Mouse (Mus musculus): Measurements from ENCODE around the gene Tm7sf2.

Gene Tm7sf2

DNA sequence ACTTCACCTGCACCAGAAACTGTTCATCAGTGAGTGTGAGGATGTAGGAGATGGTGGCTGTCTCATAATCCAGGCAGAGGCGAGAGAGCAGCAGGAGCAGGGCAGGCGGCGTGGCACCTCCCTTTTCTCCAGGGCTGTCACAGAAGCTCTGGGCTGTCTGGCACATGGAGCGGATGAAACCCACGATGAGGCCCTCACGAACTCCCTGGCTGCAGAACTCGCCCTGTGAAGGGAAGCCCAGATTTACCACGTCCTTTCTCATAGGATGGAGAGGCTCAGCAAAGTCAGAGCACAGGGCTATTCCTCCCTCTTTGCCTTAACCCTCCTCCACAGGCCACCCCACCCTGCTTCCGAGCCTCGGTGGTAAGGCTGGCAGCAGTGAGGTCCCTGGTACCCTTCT, 1.7 kb upstream of the Tm7sf2 start:
- DNase-seq (ENCODE audit: low spot score in 2 of 2) = no peak

GRCm38 (mm10) chr19:6068951-6069350, 778 bp upstream of the Tm7sf2 start:
- DNase-seq (ENCODE audit: low spot score in 2 of 2) = no peak

DNA sequence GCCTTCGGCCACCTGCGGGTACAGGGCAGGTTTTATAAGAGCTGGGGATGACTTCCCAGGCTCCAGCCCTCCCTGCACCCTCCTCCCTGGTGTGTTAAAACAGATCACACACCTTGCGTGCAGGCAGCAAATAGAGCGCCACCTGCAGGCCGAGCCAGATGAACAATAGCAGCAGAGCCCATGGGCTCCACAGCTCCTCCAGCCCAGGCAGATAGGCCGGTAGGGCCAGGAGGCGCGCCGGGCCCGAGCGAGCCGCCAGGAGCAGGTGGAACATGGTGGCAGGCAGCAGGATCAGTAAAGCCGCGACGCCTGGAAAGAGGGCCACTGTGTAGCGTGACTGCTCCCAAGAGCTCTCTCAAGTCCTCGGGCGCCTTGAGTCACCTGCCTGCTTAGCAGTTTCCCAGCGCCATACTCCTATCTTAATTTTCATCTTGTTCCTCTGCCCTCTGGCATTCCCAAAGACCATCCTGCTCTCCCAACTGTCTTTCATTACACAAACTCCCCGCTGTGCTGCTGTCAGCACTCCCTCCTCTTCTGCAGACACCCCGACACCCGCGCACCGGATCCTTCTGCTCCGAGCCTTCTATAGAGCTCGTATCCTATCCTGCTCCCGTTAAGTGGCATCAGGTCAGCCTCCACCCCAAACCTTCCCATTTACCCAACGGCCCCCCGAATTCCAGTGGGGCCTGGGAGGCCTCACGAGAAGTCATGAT, 1.0 kb downstream of the Tm7sf2 start:
- peak; percentile 77 to 84 for DNase-seq (ENCODE audit: low spot score in 2 of 2)

DNA sequence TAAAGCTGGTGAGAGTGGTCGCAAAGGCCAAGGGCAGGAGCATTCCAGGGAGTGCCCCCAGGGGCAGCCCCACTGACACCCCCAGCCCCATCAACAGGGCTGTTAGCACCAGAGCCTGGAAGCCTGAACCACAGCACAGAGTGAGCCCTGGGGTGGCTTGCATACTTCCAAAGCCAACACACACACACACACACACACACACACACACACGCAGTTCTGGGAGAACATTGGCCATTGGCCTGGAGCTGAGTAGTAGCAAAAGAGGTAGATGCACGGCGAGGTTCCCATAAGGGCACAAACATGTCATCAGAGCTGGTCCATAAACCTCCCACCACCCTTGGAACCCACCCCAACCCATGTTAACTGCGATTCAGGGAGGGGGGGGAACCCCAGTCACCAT, 1.6 kb downstream of the Tm7sf2 start:
- DNase-seq (ENCODE audit: low spot score in 2 of 2) = no peak

- DNase-seq (ENCODE audit: low spot score in 2 of 2) = no peak
These were observed 5.1 kb downstream of the Tm7sf2 start for GRCm38 (mm10) chr19:6063081-6063480.

DNA sequence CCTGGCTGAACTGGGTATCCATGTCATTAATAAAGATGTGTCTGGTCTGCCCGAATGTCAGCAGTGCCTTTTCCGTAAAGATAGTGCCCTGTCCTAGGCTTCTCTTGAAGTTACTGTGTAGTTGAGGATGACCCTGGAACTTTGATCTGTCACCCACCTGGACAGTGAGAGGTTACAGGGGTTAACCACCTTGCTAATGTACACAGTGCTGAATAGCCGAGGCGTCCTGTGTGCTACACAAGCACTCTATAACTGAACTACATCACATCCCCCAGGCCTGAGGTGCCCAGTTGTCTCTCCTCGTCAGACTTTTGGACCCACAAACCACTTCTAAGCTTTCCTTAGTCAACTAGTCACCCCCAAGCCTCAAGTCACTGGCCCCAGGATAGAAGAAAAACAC, 5.8 kb downstream of the Tm7sf2 start:
- DNase-seq (ENCODE audit: low spot score in 2 of 2) = no peak

- peak; percentile 79 for DNase-seq (ENCODE audit: low spot score in 2 of 2)
These were observed 6.4 kb downstream of the Tm7sf2 start for GRCm38 (mm10) chr19:6061641-6062302.

DNA sequence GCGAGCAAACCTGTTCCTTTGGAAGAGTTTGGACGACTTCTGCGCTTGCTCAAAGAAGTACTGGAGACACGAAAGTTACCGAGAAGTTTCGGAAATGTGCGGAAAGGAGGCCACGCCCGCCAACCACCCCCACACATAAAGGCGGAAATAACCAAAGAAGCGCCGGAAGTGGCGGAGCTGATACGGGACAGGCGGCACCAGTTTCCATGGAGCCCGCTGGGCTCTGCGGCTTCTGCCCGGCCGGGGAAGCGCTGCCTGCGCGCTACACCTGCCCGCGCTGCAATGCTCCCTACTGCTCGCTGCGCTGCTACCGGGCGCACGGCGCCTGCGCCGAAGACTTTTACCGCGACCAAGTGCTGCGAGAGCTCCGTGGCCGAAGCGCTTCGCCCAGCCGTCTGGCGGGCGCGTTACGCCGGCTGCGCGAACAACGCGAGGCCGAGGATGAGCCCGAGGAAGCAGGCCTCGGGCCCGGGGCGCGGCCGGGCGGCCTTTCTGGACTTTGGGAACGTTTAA, 7.1 kb downstream of the Tm7sf2 start, which contains the start of gene Znhit2:
TSS of gene Znhit2 (plus strand) at position 172 of the 513 bp plus-strand sequence.
- peak; percentile 94 to 96 for DNase-seq (ENCODE audit: low spot score in 2 of 2)

DNA sequence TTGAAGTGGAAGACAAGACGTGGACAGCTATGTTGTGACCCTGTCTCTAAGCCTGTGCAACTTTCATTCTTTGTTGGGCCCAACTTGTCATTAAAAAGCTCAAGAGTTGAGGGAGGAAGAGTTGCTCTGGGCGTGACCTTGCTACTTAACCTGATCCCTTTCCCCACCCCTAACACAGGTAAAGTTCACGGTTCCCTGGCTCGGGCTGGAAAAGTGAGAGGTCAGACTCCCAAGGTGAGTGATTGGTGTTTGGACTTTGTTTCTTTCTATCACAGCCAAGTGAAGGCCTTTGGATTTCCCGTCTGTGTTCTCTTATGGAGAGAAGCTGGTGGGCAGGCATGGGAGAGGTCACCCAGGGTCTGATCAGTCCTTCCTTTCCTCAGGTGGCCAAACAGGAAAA, 9.2 kb downstream of the Tm7sf2 start:
- no peak for DNase-seq (ENCODE audit: low spot score in 2 of 2)

- no peak for DNase-seq (ENCODE audit: low spot score in 2 of 2)
These were observed 9.7 kb downstream of the Tm7sf2 start for GRCm38 (mm10) chr19:6058513-6058912.

DNA sequence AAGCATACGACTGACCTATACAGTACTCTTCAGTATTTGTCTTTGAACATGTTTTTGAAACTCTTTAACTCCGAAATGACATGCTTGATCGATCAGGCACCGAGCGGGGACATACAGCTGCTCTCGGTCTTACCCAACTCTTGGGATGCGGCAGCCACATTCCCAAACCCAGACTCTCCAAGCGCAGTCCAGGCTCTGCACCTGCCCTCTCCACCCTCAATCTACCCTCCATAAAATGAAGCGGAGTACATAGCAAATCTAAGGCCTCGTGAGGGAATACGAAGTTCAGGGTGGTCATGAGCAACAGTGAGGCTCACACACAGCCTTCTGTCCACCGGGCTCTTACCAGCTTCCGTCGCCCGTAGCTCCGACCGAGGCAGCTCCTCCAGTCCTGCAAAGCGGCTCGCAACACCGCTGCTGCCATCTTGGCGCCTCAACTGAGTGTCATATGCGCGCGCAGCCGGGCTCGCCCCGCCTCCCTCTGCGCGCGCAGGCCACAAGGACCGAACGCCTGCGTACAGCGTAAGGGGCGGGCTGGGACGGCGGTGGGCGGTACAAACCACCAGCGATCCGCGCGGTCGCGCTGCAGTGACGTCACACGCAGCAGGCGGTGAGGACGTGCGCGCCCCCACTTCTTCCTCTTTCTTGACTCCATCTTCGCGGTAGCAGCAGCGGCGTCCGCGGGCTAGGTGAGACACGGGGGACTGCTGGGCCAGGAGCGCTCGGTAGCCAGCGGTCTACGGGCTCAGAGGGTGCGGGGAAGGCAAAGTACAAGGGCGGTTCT, 10.7 kb downstream of the Tm7sf2 start, which contains the start of the genes Mrpl49 and Fau:
TSS of gene Mrpl49 (minus strand) at position 473 of the 784 bp plus-strand sequence.
TSS of gene Fau (plus strand) at position 532 of the 784 bp plus-strand sequence.
- peak; percentile 98 to 99 for DNase-seq (ENCODE audit: low spot score in 2 of 2)

GRCm38 (mm10) chr19:6056696-6057095, 11.5 kb downstream of the Tm7sf2 start:
- no peak for DNase-seq (ENCODE audit: low spot score in 2 of 2)

DNA sequence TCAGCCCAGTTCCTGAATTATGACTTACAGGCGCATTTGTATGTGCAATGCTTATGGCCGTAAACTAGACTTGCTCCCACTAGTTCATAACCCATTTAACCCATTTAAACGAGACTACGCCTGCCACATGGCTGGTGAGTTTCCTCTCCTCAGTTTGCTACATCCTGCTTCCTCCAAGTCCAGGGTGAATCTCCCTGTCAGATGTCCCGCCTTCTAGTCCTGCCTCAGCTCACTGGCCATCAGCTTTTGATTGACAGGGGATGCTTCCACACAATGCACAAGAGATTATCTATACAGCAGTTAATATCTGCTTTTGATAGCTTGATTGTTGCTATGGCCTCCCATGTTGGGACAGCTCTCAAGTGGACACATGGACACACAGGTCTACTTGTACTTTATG, 13.9 kb downstream of the Tm7sf2 start:
- DNase-seq (ENCODE audit: low spot score in 2 of 2) = no peak

GRCm38 (mm10) chr19:6052516-6052915, 15.7 kb downstream of the Tm7sf2 start:
- no peak for DNase-seq (ENCODE audit: low spot score in 2 of 2)

- peak; percentile 83 to 86 for DNase-seq (ENCODE audit: low spot score in 2 of 2)
These were observed 19.3 kb downstream of the Tm7sf2 start for GRCm38 (mm10) chr19:6048681-6049410.

- DNase-seq (ENCODE audit: low spot score in 2 of 2) = no peak
These were observed 20.3 kb downstream of the Tm7sf2 start for GRCm38 (mm10) chr19:6047899-6048166.

DNA sequence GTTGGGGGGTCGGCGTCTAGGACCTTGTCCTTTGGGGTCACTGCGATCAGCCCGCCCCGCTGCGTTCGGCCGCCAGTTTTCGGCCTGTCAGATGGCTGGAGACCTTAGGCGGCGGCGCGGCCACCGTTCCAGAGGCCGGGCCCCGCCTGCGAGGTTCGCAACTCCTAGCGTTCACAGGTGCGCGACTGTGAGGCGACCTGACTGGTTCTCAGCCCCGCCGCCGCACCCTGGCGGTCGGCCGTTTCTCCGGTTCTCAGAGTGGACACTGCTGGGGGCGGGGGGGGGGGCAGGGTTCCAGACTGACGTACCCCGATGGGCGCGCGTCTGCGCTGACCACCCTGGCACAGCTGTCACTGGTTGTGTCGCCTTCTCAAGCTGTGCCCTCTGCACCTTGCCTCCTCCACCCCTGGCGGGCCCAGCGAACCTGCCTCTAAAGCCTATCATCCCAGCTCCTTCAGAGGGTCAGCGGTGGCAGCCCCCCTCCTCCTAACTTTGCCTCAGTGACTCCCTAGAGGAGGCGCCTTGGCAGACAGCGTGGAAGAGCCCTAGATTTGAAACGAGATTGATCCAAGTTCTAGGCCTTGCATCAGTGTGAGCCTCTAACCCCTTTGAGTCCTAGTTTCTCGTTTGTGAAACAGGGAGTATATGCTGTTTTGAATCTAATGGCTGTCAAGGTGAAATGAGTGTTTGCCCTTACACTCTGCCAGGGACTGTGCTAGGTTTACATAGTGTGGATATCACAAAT, 20.8 kb downstream of the Tm7sf2 start:
- DNase-seq (ENCODE audit: low spot score in 2 of 2) = no peak

DNA sequence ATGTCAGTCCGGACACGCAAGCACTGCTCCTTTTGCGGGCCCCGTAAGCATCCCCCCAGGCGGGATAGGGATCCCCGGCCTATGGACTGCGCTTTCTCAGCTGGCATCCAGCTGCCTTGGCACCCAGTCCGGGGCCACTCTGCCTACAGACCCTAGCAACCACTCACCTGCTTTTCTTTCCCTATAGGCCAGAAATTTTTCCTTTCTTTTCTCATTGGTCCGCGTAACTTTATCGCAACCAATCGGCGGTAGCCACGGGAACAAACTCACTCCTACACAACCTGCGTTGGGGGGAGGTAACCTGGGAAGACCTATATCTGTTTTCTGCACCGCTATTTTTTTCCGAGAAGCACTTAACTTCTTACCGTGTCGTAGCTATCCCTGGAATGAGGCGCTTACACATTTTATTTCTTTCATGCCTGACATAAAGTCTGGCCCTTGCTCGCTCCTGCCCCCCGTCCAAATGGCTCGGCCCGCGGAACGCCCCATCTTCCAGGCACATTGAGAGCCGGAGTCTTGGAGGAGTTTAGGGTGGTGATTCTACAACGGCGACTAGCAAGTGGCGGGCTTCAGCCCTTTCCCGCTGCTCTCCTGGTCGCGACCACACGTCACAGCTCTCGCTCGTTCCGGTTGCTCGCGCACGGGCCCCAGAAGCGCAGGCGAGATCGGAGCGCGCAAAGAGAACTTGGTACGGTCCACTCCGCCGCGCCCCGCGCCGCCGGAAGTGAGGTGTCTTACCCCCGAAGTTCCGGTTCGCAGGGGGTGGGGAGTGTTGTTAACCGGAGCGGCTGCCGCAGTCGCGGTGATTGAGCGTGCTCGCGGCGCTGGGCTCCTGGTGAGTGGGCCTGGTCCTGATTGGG, 21.6 kb downstream of the Tm7sf2 start, which contains the start of gene Syvn1:
TSS of gene Syvn1 (plus strand) at position 283 of the 860 bp plus-strand sequence.
- DNase-seq (ENCODE audit: low spot score in 2 of 2) = peak; percentile 92 to 94

DNA sequence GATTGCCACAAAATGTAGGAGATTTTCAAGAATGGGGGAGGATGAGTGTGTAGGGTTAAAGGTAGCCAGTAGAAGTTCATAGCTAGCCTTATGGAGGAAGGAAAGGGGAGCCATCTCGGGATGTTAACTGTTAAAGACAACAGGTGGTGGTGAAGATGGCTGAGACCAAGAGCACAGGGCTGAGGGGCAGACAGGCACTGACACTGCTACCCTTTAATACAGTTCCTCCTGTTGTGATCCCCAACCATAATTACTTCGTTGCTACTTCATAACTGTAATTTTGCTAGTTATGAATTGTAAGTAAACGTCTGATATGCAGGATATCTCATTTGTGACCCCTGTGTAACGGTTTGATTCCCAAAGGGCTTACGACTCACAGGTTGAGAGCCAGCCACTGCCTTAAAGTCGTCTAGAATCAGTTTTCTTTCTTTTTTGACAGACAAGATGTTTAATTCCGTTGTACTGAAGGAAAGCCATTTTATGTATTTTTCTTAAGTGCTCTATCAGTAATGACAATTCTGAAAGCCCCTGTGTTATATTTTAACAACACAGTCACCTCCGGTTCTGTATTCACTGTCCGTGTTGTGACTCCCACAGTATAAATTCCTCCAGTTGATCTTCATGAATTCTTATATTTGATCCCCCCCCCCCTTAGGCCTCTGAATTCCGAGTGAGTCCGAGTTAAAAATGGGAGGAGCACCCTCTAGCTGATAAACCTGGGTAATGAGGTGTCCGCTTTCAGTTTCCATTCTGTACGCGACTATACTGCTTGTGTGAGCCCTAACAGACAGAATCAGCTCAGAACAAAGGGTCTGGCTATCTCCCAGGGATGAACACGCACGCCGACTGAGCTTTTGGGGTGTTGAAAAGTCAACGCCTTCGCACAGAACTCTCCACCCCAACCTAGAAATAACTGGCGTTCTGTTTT, 22.5 kb downstream of the Tm7sf2 start:
- DNase-seq (ENCODE audit: low spot score in 2 of 2) = peak; percentile 63 to 73

Measured in spleen, postnatal 36 days (tissue).